Comparison of ENCODE assay signal across 12 mouse cellular contexts in the genomic region with DNA sequence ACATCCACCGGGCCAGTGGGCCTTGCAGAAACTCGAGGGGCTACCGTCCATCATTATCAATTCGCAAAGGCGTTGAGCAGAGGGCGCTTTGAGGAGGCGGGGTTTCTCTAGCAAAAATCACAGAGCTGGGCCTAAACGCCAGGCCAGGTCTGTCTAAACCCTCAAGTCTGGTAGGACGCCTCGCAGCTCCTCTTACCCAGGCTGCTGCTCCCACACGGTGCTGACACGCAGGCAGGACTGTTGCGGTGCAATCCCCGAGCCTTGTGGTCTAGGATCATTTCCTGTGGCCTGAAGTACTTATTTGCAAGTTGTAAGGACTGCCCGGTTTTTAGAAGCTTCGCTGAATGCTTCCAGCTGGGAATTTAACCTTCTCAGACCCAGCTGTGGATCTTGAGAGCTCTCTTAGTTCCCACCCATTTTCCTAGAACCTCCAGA. TPM values are rescaled to one million over a fixed set of nuclear protein-coding genes. Genes with fewer than 3 reads are reported as not detected.
DNase-seq lines count a peak whose midpoint lies in the region; ATAC-seq lines count a peak whose summit lies in the region.
"Had no signal": no experiment of that assay in that cellular context is flagged by ENCODE, and none has a peak within 500 bp of the region (broad histone marks: within the 10 kb centered on the region; RNA-seq: fewer than 3 reads in every experiment).

No protein-coding gene starts in this region.

- ATAC-seq in kidney, embryonic 15.5 days (replicated peaks; ENCODE audit: low FRiP score) = peak; percentile 54; the same call in 1 of the 2 replicates
- no peak; the same call in 1 of the 2 replicates for ATAC-seq in embryonic facial prominence, embryonic 12.5 days (ENCODE audit: insufficient number of reproducible peaks, insufficient read depth, low FRiP score, low TSS enrichment)
- ATAC-seq in limb, embryonic 11.5 days (ENCODE audit: insufficient number of reproducible peaks, low FRiP score, low TSS enrichment, low read depth) = peak; percentile 77
- ATAC-seq in granulocyte monocyte progenitor cell, adult 5-6 weeks (replicated peaks; ENCODE audit: poor library complexity, severe bottlenecking) = no peak

- no peaks in the 10 kb centered on the region for H3K36me3 ChIP-seq in kidney, embryonic 15.5 days
- no peaks in the 10 kb centered on the region for H3K36me3 ChIP-seq in embryonic facial prominence, embryonic 12.5 days
- no peaks in the 10 kb centered on the region for H3K36me3 ChIP-seq in limb, embryonic 11.5 days (ENCODE audit: control insufficient read depth, insufficient read depth, low read length)

- no peaks in the 10 kb centered on the region for H3K9me3 ChIP-seq in kidney, embryonic 15.5 days (replicated peaks)
- H3K9me3 ChIP-seq in embryonic facial prominence, embryonic 12.5 days = no peaks in the 10 kb centered on the region
- no peaks in the 10 kb centered on the region for H3K9me3 ChIP-seq in limb, embryonic 11.5 days (ENCODE audit: control insufficient read depth, low read length)

- H3K9ac ChIP-seq in kidney, embryonic 15.5 days = peak overlapping the region; percentile 7; the same call in 1 of the 2 replicates
- H3K9ac ChIP-seq in embryonic facial prominence, embryonic 12.5 days = no peak overlapping the region
- H3K9ac ChIP-seq in limb, embryonic 11.5 days (ENCODE audit: low read length) = peak overlapping the region; percentile 12; the same call in 1 of the 2 replicates

- H3K4me1 ChIP-seq in kidney, embryonic 15.5 days = peaks cover 22% of the 10 kb centered on the region
- peaks cover 10% of the 10 kb centered on the region for H3K4me1 ChIP-seq in embryonic facial prominence, embryonic 12.5 days
- H3K4me1 ChIP-seq in limb, embryonic 11.5 days (ENCODE audit: control insufficient read depth, insufficient read depth, low read length) = no peaks in the 10 kb centered on the region

- DNase-seq in kidney, postnatal 36 days = no peak
- peak; percentile 46 for DNase-seq in R1 (ENCODE audit: low read depth, low spot score)
- DNase-seq in limb, embryonic 11.5 days (ENCODE audit: low spot score) = peak; percentile 57
- DNase-seq in spleen, adult 12 weeks (ENCODE audit: low spot score) = no peak
- DNase-seq in urinary bladder, postnatal 36 days (ENCODE audit: low spot score in 2 of 2) = no peak
- DNase-seq: adrenal gland, postnatal 25 days; gastrocnemius, postnatal 10 days had no signal

- H3K27ac ChIP-seq in kidney, embryonic 15.5 days = peak overlapping the region; percentile 81
- peak overlapping the region; percentile 82 for H3K27ac ChIP-seq in embryonic facial prominence, embryonic 12.5 days
- H3K27ac ChIP-seq in limb, embryonic 11.5 days (replicated peaks; ENCODE audit: low read depth, low read length) = peak overlapping the region; percentile 69
- H3K27ac ChIP-seq: left cerebral cortex, adult 2 months; macrophage had no signal

- whole genome bisulfite sequencing in kidney, embryonic 15.5 days = 28% methylated on average over 16 of the region's 16 CpGs
- WGBS in embryonic facial prominence, embryonic 12.5 days = 28% methylated on average over 16 of the region's 16 CpGs
- WGBS in limb, embryonic 11.5 days = 34% methylated on average over 16 of the region's 16 CpGs

- no peak overlapping the region for H3K4me3 ChIP-seq in kidney, embryonic 15.5 days (replicated peaks)
- H3K4me3 ChIP-seq in embryonic facial prominence, embryonic 12.5 days = no peak overlapping the region
- H3K4me3 ChIP-seq in limb, embryonic 11.5 days (ENCODE audit: low read depth, low read length) = no peak overlapping the region
- H3K4me3 ChIP-seq: left cerebral cortex, adult 2 months had no signal

- 0 out of 2 replicates have a peak overlapping the region, but pooled peaks have one; percentile 32 for H3K4me2 ChIP-seq in kidney, embryonic 15.5 days
- no peak overlapping the region for H3K4me2 ChIP-seq in embryonic facial prominence, embryonic 12.5 days (replicated peaks)
- H3K4me2 ChIP-seq in limb, embryonic 11.5 days (ENCODE audit: low read depth, severe bottlenecking) = no peak overlapping the region

- peaks cover 68% of the 10 kb centered on the region for H3K27me3 ChIP-seq in kidney, embryonic 15.5 days
- H3K27me3 ChIP-seq in embryonic facial prominence, embryonic 12.5 days = peaks cover 18% of the 10 kb centered on the region; the same call in 1 of the 2 replicates
- peaks cover 9% of the 10 kb centered on the region for H3K27me3 ChIP-seq in limb, embryonic 11.5 days (ENCODE audit: control insufficient read depth, insufficient read depth, low read length)

RNA-seq across cellular contexts. Expression of a gene that starts 27.5 kb away (rescaled TPM):
- polyA plus RNA-seq in kidney, embryonic 15.5 days (2015; fragmentation: Nextera tagmentation; extraction: Ambion mirVana) = 188 and 195 TPM in 2 replicates
- polyA plus RNA-seq in embryonic facial prominence, embryonic 12.5 days (2016; fragmentation: Nextera tagmentation; extraction: Ambion mirVana) = 195 and 197 TPM in 2 replicates
- 165 and 177 TPM in 2 replicates for polyA plus RNA-seq in limb, embryonic 11.5 days (2014; fragmentation: Nextera tagmentation; extraction: Ambion mirVana)
- total RNA-seq in granulocyte monocyte progenitor cell, adult 5-6 weeks (2014; fragmentation: Nextera tagmentation) = 20.8 and 23.3 TPM in 2 replicates
- 29.5 and 37.8 TPM in 2 replicates for total RNA-seq in granulocyte monocyte progenitor cell, adult 5-6 weeks (2017)

Comparison
In these comparisons a context has a peak if more than half of its experiments do, and no peak if none do; other contexts are left out.
1. ATAC-seq: peak in kidney, embryonic 15.5 days (single experiment) and limb, embryonic 11.5 days (single experiment); none in embryonic facial prominence, embryonic 12.5 days (single experiment) and granulocyte monocyte progenitor cell, adult 5-6 weeks (single experiment).
2. DNase-seq: peak in R1 (single experiment) and limb, embryonic 11.5 days (single experiment); none in kidney, postnatal 36 days (0 of 2), spleen, adult 12 weeks (single experiment) and urinary bladder, postnatal 36 days (0 of 2).
3. Peak in every context shown above with its lines, with median percentiles within 50 percentile points of each other: H3K27ac ChIP-seq.